Mouse (Mus musculus) thymus, postnatal 10 days (tissue): Measurements from ENCODE around the gene Tmem120a.

ENCODE experiments used
- DNase-seq, 2 experiments: peaks; one replicate each; pipeline ENCODE4 v3.0.0; 2021; ENCODE audit warnings: low spot score in 2 of 2

Tmem120a gene

GRCm38 (mm10) chr5:135743741-135744609 lies at the start of gene Tmem120a:
Tmem120a (minus strand) TSS chr5:135744448.
- peak; percentile 86 to 91 for DNase-seq

- DNase-seq, result no peak
Observed at GRCm38 (mm10) chr5:135782901-135783300, 38.7 kb upstream of the Tmem120a start.

GRCm38 (mm10) chr5:135780331-135780730 lies 36.1 kb upstream of the Tmem120a start:
- no peak for DNase-seq

GRCm38 (mm10) chr5:135778471-135779445 lies 34.5 kb upstream of the Tmem120a start, which contains the start of gene Mdh2:
Mdh2 (plus strand) TSS chr5:135778480.
- peak; percentile 99 for DNase-seq

GRCm38 (mm10) chr5:135777796-135778470 lies 33.7 kb upstream of the Tmem120a start, which contains the start of gene Styxl1:
Styxl1 (minus strand) TSS chr5:135778385.
- no peak for DNase-seq

GRCm38 (mm10) chr5:135776546-135776945 lies 32.3 kb upstream of the Tmem120a start:
- no peak for DNase-seq

GRCm38 (mm10) chr5:135772519-135772918 lies 28.3 kb upstream of the Tmem120a start:
- no peak for DNase-seq

GRCm38 (mm10) chr5:135764971-135765370 lies 20.7 kb upstream of the Tmem120a start:
- no peak for DNase-seq

- DNase-seq, result peak; percentile 20 to 74
Observed at GRCm38 (mm10) chr5:135763526-135763925, 19.3 kb upstream of the Tmem120a start.

- DNase-seq, result no peak
Observed at GRCm38 (mm10) chr5:135761881-135762280, 17.6 kb upstream of the Tmem120a start.

- no peak for DNase-seq
Observed at GRCm38 (mm10) chr5:135751595-135751994, 7.3 kb upstream of the Tmem120a start.

- no peak for DNase-seq
Observed at GRCm38 (mm10) chr5:135751041-135751440, 6.8 kb upstream of the Tmem120a start.

GRCm38 (mm10) chr5:135744742-135745141 lies 494 bp upstream of the Tmem120a start:
- DNase-seq, result no peak

GRCm38 (mm10) chr5:135742941-135743740 lies 1.1 kb downstream of the Tmem120a start:
- DNase-seq, result no peak

GRCm38 (mm10) chr5:135742156-135742555 lies 2.1 kb downstream of the Tmem120a start:
- DNase-seq, result no peak

GRCm38 (mm10) chr5:135738266-135738665 lies 6.0 kb downstream of the Tmem120a start:
- DNase-seq, result no peak

GRCm38 (mm10) chr5:135737154-135737553 lies 7.1 kb downstream of the Tmem120a start:
- DNase-seq, result peak in 1 of 2 experiments; percentile 19

- DNase-seq, result no peak
Observed at GRCm38 (mm10) chr5:135736544-135736943, 7.7 kb downstream of the Tmem120a start.

- DNase-seq, result no peak
Observed at GRCm38 (mm10) chr5:135735741-135736140, 8.5 kb downstream of the Tmem120a start.

- DNase-seq, result no peak
Observed at GRCm38 (mm10) chr5:135734057-135734680, 10.1 kb downstream of the Tmem120a start.
